Mouse (Mus musculus): ENCODE measurements around the gene Glod4. TPM values are rescaled to one million over a fixed set of nuclear protein-coding genes. Genes with fewer than 3 reads are reported as not detected.

The Glod4 gene
- polyA plus RNA-seq, 1 experiment from 2014 or later = 131 TPM

- 69% methylated on average over 7 of the region's 7 CpGs for WGBS
- H3K36me3 ChIP-seq (ENCODE audit: control insufficient read depth, insufficient read depth, low read length) = no peaks in the 10 kb centered on the region
- no peak overlapping the region; the same call in 1 of the 2 replicates for H3K9ac ChIP-seq (ENCODE audit: low read length)
- H3K27ac ChIP-seq (ENCODE audit: low read depth, low read length) = no peak overlapping the region
- no peak overlapping the region for H3K4me2 ChIP-seq
- DNase-seq (ENCODE audit: low spot score, missing footprints) (no peak), ATAC-seq (ENCODE audit: low FRiP score) (no peak)
- H3K4me1 ChIP-seq (ENCODE audit: control insufficient read depth, insufficient read depth, low read length) = peaks cover 33% of the 10 kb centered on the region
- no peaks in the 10 kb centered on the region for H3K9me3 ChIP-seq (ENCODE audit: control insufficient read depth, low read length)
- no peak overlapping the region for H3K4me3 ChIP-seq (ENCODE audit: low read depth, low read length)
- H3K27me3 ChIP-seq (ENCODE audit: control insufficient read depth, insufficient read depth, low read length) = no peaks in the 10 kb centered on the region
Observed at GRCm38 (mm10) chr11:76285431-76286075, 42.0 kb upstream of the Glod4 start.

- H3K4me2 ChIP-seq = no peak overlapping the region
- no peaks in the 10 kb centered on the region for H3K27me3 ChIP-seq (ENCODE audit: control insufficient read depth, insufficient read depth, low read length)
- peaks cover 25% of the 10 kb centered on the region for H3K4me1 ChIP-seq (ENCODE audit: control insufficient read depth, insufficient read depth, low read length)
- H3K9me3 ChIP-seq (ENCODE audit: control insufficient read depth, low read length) = no peaks in the 10 kb centered on the region
- DNase-seq (ENCODE audit: low spot score, missing footprints) (no peak), ATAC-seq (ENCODE audit: low FRiP score) (no peak)
- WGBS = 94% methylated on average over 6 of the region's 6 CpGs
- H3K4me3 ChIP-seq (ENCODE audit: low read depth, low read length) = no peak overlapping the region
- no peak overlapping the region for H3K9ac ChIP-seq (ENCODE audit: low read length)
- no peaks in the 10 kb centered on the region for H3K36me3 ChIP-seq (ENCODE audit: control insufficient read depth, insufficient read depth, low read length)
- no peak overlapping the region for H3K27ac ChIP-seq (ENCODE audit: low read depth, low read length)
Observed at GRCm38 (mm10) chr11:76283841-76284240, 40.3 kb upstream of the Glod4 start.

- Histone ChIP-seq H3K27me3 (ENCODE audit: control insufficient read depth, insufficient read depth, low read length) (no peaks in the 10 kb centered on the region), H3K36me3 (ENCODE audit: control insufficient read depth, insufficient read depth, low read length) (no peaks in the 10 kb centered on the region), H3K4me1 (ENCODE audit: control insufficient read depth, insufficient read depth, low read length) (no peaks in the 10 kb centered on the region), H3K4me3 (ENCODE audit: low read depth, low read length) (no peak overlapping the region), H3K9ac (ENCODE audit: low read length) (no peak overlapping the region), H3K27ac (ENCODE audit: low read depth, low read length) (no peak overlapping the region), H3K4me2 (no peak overlapping the region), H3K9me3 (ENCODE audit: control insufficient read depth, low read length) (no peaks in the 10 kb centered on the region)
- no peak for DNase-seq (ENCODE audit: low spot score, missing footprints)
- no peak for ATAC-seq (ENCODE audit: low FRiP score)
- WGBS = 66% methylated on average over 2 of the region's 2 CpGs
Observed at GRCm38 (mm10) chr11:76279971-76280370, 36.4 kb upstream of the Glod4 start.

- Histone ChIP-seq H3K9me3 (ENCODE audit: control insufficient read depth, low read length) (no peaks in the 10 kb centered on the region), H3K9ac (ENCODE audit: low read length) (no peak overlapping the region), H3K4me2 (no peak overlapping the region), H3K27ac (ENCODE audit: low read depth, low read length) (no peak overlapping the region), H3K4me3 (ENCODE audit: low read depth, low read length) (no peak overlapping the region), H3K36me3 (ENCODE audit: control insufficient read depth, insufficient read depth, low read length) (no peaks in the 10 kb centered on the region), H3K27me3 (ENCODE audit: control insufficient read depth, insufficient read depth, low read length) (no peaks in the 10 kb centered on the region), H3K4me1 (ENCODE audit: control insufficient read depth, insufficient read depth, low read length) (no peaks in the 10 kb centered on the region)
- DNase-seq (ENCODE audit: low spot score, missing footprints) = peak; percentile 83
- 58% methylated on average over 14 of the region's 14 CpGs for WGBS
- no peak for ATAC-seq (ENCODE audit: low FRiP score)
Observed at GRCm38 (mm10) chr11:76278960-76279852, 35.7 kb upstream of the Glod4 start.

- no peak overlapping the region for H3K9ac ChIP-seq (ENCODE audit: low read length)
- H3K27me3 ChIP-seq (ENCODE audit: control insufficient read depth, insufficient read depth, low read length) = no peaks in the 10 kb centered on the region
- ATAC-seq (ENCODE audit: low FRiP score) (no peak), DNase-seq (ENCODE audit: low spot score, missing footprints) (no peak)
- H3K27ac ChIP-seq (ENCODE audit: low read depth, low read length) = no peak overlapping the region
- no peaks in the 10 kb centered on the region; the same call in 1 of the 2 replicates for H3K36me3 ChIP-seq (ENCODE audit: control insufficient read depth, insufficient read depth, low read length)
- H3K4me2 ChIP-seq = no peak overlapping the region
- H3K4me3 ChIP-seq (ENCODE audit: low read depth, low read length) = no peak overlapping the region
- 80% methylated on average over 4 of the region's 4 CpGs for WGBS
- H3K4me1 ChIP-seq (ENCODE audit: control insufficient read depth, insufficient read depth, low read length) = peaks cover 19% of the 10 kb centered on the region
- no peaks in the 10 kb centered on the region for H3K9me3 ChIP-seq (ENCODE audit: control insufficient read depth, low read length)
Observed at GRCm38 (mm10) chr11:76272440-76272839, 28.9 kb upstream of the Glod4 start.

GRCm38 (mm10) chr11:76268521-76269065, 25.1 kb upstream of the Glod4 start:
- peak; percentile 36; the same call in 1 of the 2 replicates for ATAC-seq (ENCODE audit: low FRiP score)
- no peak overlapping the region for H3K4me3 ChIP-seq (ENCODE audit: low read depth, low read length)
- peak overlapping the region; percentile 94 for H3K27ac ChIP-seq (ENCODE audit: low read depth, low read length)
- no peaks in the 10 kb centered on the region for H3K9me3 ChIP-seq (ENCODE audit: control insufficient read depth, low read length)
- H3K36me3 ChIP-seq (ENCODE audit: control insufficient read depth, insufficient read depth, low read length) = no peaks in the 10 kb centered on the region; the same call in 1 of the 2 replicates
- H3K27me3 ChIP-seq (ENCODE audit: control insufficient read depth, insufficient read depth, low read length) = no peaks in the 10 kb centered on the region
- H3K4me1 ChIP-seq (ENCODE audit: control insufficient read depth, insufficient read depth, low read length) = peaks cover 40% of the 10 kb centered on the region
- peak overlapping the region; percentile 9; the same call in 1 of the 2 replicates for H3K4me2 ChIP-seq
- peak overlapping the region; percentile 55 for H3K9ac ChIP-seq (ENCODE audit: low read length)
- WGBS = 47% methylated on average over 6 of the region's 6 CpGs
- DNase-seq (ENCODE audit: low spot score, missing footprints) = peak; percentile 91

GRCm38 (mm10) chr11:76268001-76268459, 24.5 kb upstream of the Glod4 start:
- DNase-seq (ENCODE audit: low spot score, missing footprints) = peak; percentile 92
- Histone ChIP-seq H3K4me2 (peak overlapping the region; percentile 9; the same call in 1 of the 2 replicates), H3K4me1 (ENCODE audit: control insufficient read depth, insufficient read depth, low read length) (peaks cover 46% of the 10 kb centered on the region), H3K9me3 (ENCODE audit: control insufficient read depth, low read length) (no peaks in the 10 kb centered on the region), H3K36me3 (ENCODE audit: control insufficient read depth, insufficient read depth, low read length) (no peaks in the 10 kb centered on the region; the same call in 1 of the 2 replicates), H3K9ac (ENCODE audit: low read length) (peak overlapping the region; percentile 55), H3K27me3 (ENCODE audit: control insufficient read depth, insufficient read depth, low read length) (no peaks in the 10 kb centered on the region), H3K4me3 (ENCODE audit: low read depth, low read length) (no peak overlapping the region), H3K27ac (ENCODE audit: low read depth, low read length) (peak overlapping the region; percentile 94)
- WGBS = 7% methylated on average over 5 of the region's 5 CpGs
- ATAC-seq (ENCODE audit: low FRiP score) = peak; percentile 64

GRCm38 (mm10) chr11:76267550-76267949, 24.0 kb upstream of the Glod4 start:
- 22% methylated on average over 7 of the region's 7 CpGs for WGBS

More at GRCm38 (mm10) chr11:76267550-76267949, 24.0 kb upstream of the Glod4 start:
- no peaks in the 10 kb centered on the region; the same call in 1 of the 2 replicates for H3K36me3 ChIP-seq (ENCODE audit: control insufficient read depth, insufficient read depth, low read length)
- no peak for ATAC-seq (ENCODE audit: low FRiP score)
- no peaks in the 10 kb centered on the region for H3K9me3 ChIP-seq (ENCODE audit: control insufficient read depth, low read length)
- no peak overlapping the region for H3K4me3 ChIP-seq (ENCODE audit: low read depth, low read length)
- no peak for DNase-seq (ENCODE audit: low spot score, missing footprints)
- no peak overlapping the region for H3K4me2 ChIP-seq
- peaks cover 51% of the 10 kb centered on the region for H3K4me1 ChIP-seq (ENCODE audit: control insufficient read depth, insufficient read depth, low read length)
- peak overlapping the region; percentile 55 for H3K9ac ChIP-seq (ENCODE audit: low read length)
- no peaks in the 10 kb centered on the region for H3K27me3 ChIP-seq (ENCODE audit: control insufficient read depth, insufficient read depth, low read length)
- peak overlapping the region; percentile 94 for H3K27ac ChIP-seq (ENCODE audit: low read depth, low read length)

All from midbrain, embryonic 11.5 days (tissue).